Mouse (Mus musculus): ENCODE results near the gene Zmat3.

The Zmat3 gene

GRCm38 (mm10) chr3:32341434-32341833 lies 24.4 kb downstream of the Zmat3 start:
- CTCF ChIA-PET: interaction anchor here in 2 of 4 experiments (0.6 to 2.3 kb wide), 2 partner anchors 8 to 141 kb away, joined by 4 to 9 read pairs; no protein-coding TSS in a partner anchor
- POLR2A ChIA-PET: interaction anchor here in 3 of 4 experiments (0.7 to 12.9 kb wide), 29 partner anchors 7 to 439 kb away, joined by 3 to 167 read pairs (median 4); partner anchors contain the start of genes Zmat3 (in 2 of the 3), Kcnmb2 (in 1 of the 3), Mfn1 (in 1 of the 3) and Pik3ca (in 1 of the 3)

- CTCF ChIA-PET: interaction anchor here in 1 of 4 experiments (0.7 kb wide), 1 partner anchor 548 kb away, joined by 3 read pairs; no protein-coding TSS in a partner anchor
These were observed 27.6 kb downstream of the Zmat3 start for GRCm38 (mm10) chr3:32338231-32338630.

GRCm38 (mm10) chr3:32337770-32338169 lies 28.0 kb downstream of the Zmat3 start:
- ChIA-PET CTCF (interaction anchor here in 1 of 4 experiments (0.7 kb wide), 1 partner anchor 548 kb away, joined by 3 read pairs; no protein-coding TSS in a partner anchor), POLR2A (interaction anchor here in 2 of 4 experiments (0.5 to 2.8 kb wide), 13 partner anchors 10 to 370 kb away, joined by 3 to 14 read pairs (median 4); partner anchors contain the start of gene Zmat3 (in 2 of the 2))

More at GRCm38 (mm10) chr3:32338231-32338630, 27.6 kb downstream of the Zmat3 start:
- POLR2A ChIA-PET: interaction anchor here in 2 of 4 experiments (0.5 to 2.8 kb wide), 13 partner anchors 9 to 370 kb away, joined by 3 to 14 read pairs (median 4); partner anchors contain the start of gene Zmat3 (in 2 of the 2)

GRCm38 (mm10) chr3:32334901-32335300 lies 30.9 kb downstream of the Zmat3 start:
- ChIA-PET CTCF (interaction anchor here in 1 of 4 experiments (2.0 kb wide), 1 partner anchor 174 kb away, joined by 15 read pairs; the partner anchor contains the start of gene Zfp639), POLR2A (interaction anchor here in 3 of 4 experiments (0.5 to 3.4 kb wide), 9 partner anchors 8 to 1639 kb away, joined by 3 to 15 read pairs (median 7); partner anchors contain the start of genes Pik3ca (in 1 of the 3) and Zmat3 (in 1 of the 3))

GRCm38 (mm10) chr3:32333456-32334086 lies 32.2 kb downstream of the Zmat3 start:
- ChIA-PET CTCF (interaction anchor here (0.6 to 2.3 kb wide), 49 partner anchors 9 to 543 kb away, joined by 3 to 21 read pairs (median 4); partner anchors contain the start of genes Zfp639 (in 2 of the 4), Mfn1 (in 1 of the 4), Mrpl47 (in 1 of the 4) and Ndufb5 (in 1 of the 4)), POLR2A (interaction anchor here (0.6 to 3.4 kb wide), 34 partner anchors 8 to 448 kb away, joined by 3 to 16 read pairs (median 5); partner anchors contain the start of genes Mfn1 (in 2 of the 4), Pik3ca (in 1 of the 4) and Zmat3 (in 1 of the 4))

- ChIA-PET POLR2A (interaction anchor here (0.6 to 1.2 kb wide), 12 partner anchors 10 to 440 kb away, joined by 3 to 6 read pairs (median 3); partner anchors contain the start of gene Zmat3 (in 1 of the 4)), CTCF (interaction anchor here (0.6 to 2.6 kb wide), 42 partner anchors 8 to 864 kb away, joined by 3 to 32 read pairs (median 4); partner anchors contain the start of gene Mfn1 (in 1 of the 4))
These were observed 47.9 kb downstream of the Zmat3 start for GRCm38 (mm10) chr3:32317901-32318416.

GRCm38 (mm10) chr3:32317165-32317900 lies 48.5 kb downstream of the Zmat3 start:
- POLR2A ChIA-PET: interaction anchor here (0.5 to 1.2 kb wide), 18 partner anchors 10 to 1313 kb away, joined by 3 to 17 read pairs (median 3); partner anchors contain the start of gene Zmat3 (in 1 of the 4)
- CTCF ChIA-PET: interaction anchor here (0.6 to 2.6 kb wide), 58 partner anchors 9 to 1044 kb away, joined by 3 to 32 read pairs (median 4); partner anchors contain the start of gene Mfn1 (in 1 of the 4)

GRCm38 (mm10) chr3:32314746-32315145 lies 51.1 kb downstream of the Zmat3 start:
- CTCF ChIA-PET: interaction anchor here (0.5 to 1.5 kb wide), 8 partner anchors 8 to 525 kb away, joined by 3 to 7 read pairs (median 4); no protein-coding TSS in a partner anchor
- POLR2A ChIA-PET: interaction anchor here in 1 of 4 experiments (0.6 to 0.7 kb wide), 2 partner anchors 504 to 516 kb away, joined by 3 read pairs; no protein-coding TSS in a partner anchor

GRCm38 (mm10) chr3:32304171-32304570 lies 61.6 kb downstream of the Zmat3 start:
- ChIA-PET POLR2A (no interaction called here), CTCF (no interaction called here)

- CTCF ChIA-PET: interaction anchor here in 1 of 4 experiments (0.6 kb wide), 1 partner anchor 1576 kb away, joined by 4 read pairs; no protein-coding TSS in a partner anchor
- POLR2A ChIA-PET: interaction anchor here in 1 of 4 experiments (0.6 to 0.7 kb wide), 3 partner anchors 43 to 1319 kb away, joined by 3 to 5 read pairs (median 3); no protein-coding TSS in a partner anchor
These were observed 73.8 kb downstream of the Zmat3 start for GRCm38 (mm10) chr3:32292001-32292400.
